Mouse (Mus musculus) frontal cortex, postnatal 10 days (tissue): ENCODE results near the gene Pitpnm3.

Experiments used
- DNase-seq, 2 experiments: peaks; one replicate each; pipeline ENCODE4 v3.0.0; 2022; ENCODE audit warnings: low spot score in 2 of 2, mixed read lengths in 1 of 2

The Pitpnm3 gene

DNA sequence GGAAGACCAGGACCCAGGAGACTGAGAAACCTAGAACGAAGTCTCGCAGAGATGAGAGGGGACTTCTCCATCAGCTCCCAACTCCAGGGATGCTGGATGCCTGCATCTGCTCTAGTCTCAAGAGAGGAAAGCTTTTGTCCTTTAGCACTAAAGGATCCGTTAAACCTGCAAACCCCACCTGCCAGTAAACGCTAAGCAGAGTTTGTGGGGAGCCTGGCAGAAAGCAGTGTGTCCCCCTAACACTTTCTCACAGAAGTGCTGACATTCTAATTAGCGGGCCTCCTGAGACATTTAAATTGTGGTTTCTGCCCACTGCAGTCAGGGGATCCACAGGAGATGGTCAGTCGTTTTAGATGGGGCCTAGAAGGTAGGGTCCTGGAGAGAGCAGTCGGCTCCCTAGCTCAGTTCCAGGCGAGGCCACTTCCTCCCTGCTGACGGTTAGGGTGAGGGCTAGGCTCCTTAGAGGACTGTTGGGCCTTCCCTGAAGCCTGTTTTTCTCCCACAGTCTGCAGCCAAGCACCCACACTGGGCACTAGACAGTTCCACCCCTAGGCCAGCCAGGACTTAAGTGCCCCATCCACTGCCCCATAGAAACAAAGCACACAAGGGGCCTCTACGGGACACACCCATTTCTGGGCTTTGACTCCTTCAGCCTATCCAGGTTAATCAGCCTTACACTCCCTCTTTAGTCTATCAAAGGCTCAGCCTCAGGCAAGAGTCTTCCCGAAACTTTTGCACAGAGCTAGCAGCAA, 829 bp upstream of the Pitpnm3 start:
- no peak for DNase-seq

DNA sequence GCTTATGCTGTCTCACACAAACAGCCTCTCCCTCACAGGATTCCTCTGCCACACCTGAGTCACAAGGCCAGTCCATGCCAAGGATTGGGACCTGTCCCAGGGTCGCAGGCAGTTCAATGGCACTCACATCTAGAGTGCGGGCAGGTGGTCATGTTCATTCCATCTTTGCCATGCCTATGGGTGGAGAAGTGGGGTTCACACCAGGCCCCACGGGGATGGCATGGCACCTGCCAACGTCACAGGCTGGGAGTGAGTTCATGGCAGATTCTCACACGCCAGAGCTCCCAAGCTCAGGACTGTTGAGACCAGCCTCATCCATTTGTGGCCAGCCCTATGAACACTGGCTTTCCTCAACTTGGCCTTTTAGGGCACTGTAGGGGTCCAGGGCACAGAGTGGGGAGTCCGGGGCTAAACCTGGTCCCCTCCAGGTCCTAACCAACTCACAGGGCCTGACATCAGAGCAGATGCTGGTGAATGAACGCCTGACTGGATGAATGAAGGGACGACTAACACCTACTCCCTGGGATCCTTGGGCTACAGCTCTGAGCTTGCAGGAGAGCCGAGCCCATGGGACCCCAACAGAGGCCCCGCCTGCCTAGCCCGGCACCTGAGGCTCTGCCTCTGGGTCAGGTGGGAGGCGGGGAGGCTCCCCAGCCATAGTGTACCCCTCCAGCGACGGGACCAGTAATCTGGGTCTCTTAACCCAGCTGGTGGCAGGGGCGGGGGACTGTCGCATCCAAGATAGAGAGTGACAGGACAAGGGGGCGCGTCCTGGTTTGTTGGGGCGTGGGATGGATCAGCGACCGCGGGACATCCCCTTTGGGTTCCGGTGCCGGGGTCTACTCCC, 819 bp downstream of the Pitpnm3 start:
- DNase-seq: no peak

DNA sequence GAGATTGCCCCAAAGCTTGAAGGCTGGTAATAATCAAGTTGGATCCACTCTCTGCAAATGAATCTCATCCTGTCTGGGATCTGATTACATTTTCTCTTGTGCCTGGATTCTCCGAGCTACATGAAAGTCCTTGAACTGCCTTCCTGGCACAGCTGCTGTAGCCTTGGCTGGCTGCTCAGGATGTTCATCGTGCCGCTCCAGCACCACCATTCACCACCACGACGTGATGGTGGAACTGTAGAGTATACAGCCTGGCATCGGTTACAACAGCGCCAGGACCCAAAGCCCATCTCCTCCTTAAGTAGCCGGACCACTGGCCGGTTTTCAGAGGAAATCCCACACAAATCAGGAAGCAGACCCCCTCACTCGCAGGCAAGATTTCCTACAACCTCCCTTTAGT, 2.5 kb downstream of the Pitpnm3 start:
- no peak for DNase-seq

DNA sequence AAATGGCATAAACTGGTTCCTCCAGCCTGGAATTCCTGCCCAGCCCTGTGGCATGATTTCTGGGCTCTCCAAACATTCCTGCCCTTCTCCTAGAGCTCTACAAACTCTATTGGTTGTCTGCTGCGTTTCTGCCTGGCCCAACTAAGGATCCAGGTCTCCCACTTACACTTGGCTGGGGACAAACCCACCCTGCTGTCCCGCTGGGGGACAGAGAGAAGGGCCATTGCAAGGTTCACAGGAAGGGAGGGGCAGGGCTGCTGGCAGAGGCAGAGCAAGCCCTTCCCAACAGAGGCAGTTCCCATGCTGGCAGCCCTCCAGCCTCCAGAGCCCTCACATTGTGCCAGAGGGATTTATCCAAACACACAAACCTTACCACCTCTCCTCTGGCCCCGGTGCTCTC, 3.3 kb downstream of the Pitpnm3 start:
- DNase-seq: no peak

DNA sequence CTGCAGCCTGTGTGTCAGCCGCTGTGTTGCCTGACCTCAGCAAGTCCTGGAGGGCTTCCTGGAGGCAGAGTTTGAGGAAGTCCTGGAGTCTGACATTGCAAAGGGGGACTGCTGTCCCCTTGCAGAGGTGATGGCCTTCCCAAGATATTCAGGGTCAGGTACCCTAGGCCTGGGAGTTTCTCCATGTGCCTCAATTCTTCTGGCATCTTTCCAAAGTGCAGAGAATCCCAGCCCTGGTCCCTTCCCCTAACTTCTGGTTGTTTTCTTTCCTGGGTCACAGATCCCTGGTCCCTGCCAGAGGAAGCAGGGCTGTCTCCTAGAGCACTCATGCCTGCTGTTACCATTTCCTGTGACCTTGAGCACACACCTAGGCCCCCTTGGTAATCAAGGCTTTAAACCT, 3.9 kb downstream of the Pitpnm3 start:
- DNase-seq: no peak

DNA sequence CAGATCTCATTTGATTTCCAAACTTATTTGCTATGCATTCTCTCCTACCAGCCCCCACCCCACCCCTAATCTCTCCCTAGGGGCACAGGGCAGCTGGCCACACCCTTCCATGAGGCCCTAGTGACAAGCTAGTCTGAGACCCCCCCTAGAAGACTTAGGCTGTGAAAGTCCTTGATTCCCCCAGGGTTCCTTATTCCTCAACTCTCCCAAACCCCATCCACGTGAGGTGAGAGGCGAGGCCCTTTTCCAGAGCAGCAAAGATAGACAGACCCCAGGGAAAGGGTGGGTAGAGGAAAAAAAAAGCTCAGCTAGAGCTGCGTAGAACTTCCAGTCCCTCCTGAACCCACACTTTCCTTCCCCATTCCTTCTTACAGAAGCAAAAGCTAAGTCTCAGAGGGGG, 4.7 kb downstream of the Pitpnm3 start:
- no peak for DNase-seq

DNA sequence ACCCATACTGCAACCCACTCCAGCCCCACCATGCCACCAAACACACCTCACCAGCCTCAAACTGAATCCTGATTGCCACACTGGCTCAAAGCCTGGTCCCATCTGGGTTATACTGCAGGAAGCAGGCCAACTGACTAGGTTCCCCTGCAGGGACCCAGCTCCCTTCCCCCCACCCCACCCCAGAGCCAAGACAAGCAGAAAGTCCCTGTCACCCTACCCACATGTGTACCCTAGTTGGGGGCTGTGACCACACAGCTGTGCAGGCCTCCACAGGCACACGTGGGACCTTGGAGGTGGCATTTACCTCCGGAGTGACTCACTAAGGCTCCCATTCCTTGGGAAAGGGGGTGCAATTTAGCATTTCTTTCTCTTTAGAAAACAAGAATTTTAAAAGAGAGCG, 5.1 kb downstream of the Pitpnm3 start:
- no peak for DNase-seq

DNA sequence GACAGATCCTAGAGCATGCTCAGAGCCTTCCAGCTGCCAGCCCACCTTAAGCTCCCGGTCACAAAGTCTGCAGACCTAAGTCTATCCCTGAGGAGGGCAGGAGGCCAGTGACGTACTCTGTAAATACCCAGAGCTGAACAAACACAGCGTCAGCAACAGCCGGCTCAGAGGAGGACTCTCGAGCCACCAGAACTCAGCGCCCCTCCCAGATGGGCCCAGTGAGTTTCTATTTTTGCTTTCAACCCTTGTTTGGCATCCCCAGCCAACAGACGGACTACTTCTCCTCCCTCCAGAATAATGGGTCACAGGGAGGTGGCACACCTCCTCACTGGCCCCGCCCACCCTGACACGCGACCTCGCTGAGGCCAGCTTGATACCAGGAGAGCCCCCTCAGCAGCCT, 5.6 kb downstream of the Pitpnm3 start:
- no peak for DNase-seq

DNA sequence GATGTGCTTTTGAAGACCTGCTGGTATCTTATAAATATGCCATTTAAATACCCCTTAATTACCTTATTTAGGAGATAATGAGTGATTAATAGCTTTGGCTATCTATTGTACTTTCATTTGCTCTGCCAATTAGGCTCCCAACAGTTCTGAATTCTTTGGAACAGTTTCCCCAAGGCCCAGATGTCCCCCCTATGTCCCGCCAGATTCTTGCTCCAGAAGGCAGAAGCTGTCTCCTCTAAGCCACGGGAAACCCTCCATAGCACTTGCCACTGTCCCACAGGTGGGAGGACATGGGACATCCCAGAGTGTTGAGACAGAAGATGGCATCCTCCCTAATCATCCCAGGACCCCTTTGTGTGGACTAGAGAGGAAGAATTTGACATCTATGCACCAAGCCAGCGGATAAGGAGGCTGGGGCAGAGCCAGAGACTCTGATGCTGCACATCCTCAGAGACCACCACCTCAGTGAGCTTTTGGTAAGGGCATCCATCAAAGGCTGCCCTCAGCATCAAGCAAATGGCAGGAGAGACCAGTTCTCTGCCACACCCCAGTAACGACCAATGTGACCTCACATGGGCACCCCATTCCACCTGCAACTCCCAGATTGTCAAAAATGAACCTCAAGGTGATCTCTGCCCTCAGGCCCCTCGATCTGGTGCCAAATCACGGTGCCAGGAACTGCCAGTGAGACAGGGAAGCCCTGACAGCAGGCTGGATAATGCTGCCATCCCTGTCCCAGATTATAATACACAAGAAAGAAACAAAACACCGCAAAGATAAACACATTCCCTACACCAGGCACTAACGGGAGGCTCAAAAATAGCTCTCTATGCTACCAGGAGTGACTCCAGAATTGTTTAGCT, 6.3 kb downstream of the Pitpnm3 start:
- DNase-seq: no peak

DNA sequence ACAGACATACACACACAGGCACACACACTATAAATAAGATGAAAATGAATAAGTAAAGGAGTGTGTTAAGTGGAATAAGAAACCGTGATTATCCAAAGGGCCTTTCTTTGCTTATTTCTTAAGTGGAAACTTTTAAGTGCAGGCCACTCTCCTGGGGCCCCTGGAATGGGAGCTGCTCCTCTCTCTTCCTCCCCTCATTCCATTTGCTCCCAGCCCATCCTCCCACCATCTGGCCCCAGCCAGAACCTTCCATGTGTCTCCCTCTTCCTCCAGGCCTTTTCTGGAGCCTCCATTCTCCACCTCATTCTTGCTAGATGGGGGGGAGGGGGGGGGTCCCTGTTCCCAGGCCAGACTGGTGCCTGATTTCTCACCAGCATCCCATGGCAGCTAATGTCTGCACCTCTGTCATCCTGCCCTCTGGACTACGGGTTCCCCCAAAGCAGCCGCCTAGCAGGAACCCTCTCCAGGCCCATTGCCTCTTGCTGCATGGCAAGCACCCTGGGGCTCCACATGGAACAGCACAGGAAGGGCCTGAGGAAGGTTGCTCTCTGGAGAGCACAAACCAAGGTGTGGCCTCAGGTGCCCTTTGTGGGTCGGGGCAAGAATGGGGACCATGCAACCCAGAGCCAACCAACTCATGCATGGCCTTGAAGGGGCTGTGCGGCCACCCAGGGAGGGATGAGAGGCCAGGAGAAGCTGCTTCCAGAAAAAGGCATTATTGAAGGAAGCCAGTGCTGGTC, 8.0 kb downstream of the Pitpnm3 start:
- DNase-seq: no peak

DNA sequence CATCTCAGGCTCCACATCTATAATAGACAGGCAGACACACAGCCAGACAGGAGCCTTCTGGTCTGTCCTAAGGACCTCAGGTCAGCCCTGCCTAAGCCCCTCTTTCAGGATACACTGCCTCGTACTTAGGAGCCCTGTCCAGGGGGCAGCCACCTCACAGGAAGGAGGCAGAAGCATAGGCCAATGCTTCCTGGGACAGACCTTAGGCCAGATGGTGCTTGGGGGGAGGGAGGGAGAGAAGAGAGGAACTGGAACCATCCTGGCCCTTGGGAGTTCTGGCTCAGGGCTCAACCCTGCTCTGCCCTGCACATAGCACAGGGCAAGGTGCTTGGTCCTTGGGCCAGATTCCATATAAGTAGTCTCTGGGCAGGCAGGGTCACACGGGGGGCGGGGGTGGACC, 9.8 kb downstream of the Pitpnm3 start:
- no peak for DNase-seq

DNA sequence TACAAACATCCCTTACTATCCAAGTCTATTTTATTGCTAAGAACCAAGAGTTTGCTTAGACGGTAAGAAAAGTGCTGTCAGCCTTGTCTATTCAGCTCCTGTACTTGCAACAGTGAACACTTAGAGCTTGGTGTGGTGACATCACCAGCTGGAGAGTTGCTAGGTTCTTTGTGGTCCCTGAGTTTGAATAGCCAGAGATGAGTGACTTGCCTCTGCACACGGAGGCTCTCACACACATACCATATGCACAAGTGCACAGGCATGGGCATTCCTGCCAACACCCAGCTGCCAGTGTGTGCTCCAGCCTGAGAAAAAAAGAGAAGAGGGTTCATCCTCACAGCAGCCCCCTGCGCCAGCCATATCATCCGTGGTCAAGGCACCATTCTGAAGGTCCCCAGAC, 12.0 kb downstream of the Pitpnm3 start:
- DNase-seq: no peak

DNA sequence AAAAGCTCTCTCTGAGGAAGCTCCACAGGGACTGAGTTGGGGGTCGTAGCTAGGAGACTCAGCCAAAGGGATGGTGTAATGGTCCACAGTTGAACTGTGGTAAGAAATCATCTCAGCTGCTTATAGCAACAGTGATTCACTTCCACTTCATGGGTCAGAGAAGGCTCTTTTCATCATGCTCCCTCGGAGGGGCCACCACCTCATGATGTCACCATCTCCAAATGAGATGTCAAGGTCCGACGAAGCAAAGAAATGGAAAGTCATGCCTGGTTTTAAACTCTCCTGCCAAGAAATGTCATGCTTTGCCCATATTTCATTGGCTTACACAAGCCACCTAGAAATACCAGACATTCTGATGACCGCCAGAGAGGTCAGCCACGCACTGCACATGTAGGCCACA, 15.2 kb downstream of the Pitpnm3 start:
- DNase-seq: no peak

DNA sequence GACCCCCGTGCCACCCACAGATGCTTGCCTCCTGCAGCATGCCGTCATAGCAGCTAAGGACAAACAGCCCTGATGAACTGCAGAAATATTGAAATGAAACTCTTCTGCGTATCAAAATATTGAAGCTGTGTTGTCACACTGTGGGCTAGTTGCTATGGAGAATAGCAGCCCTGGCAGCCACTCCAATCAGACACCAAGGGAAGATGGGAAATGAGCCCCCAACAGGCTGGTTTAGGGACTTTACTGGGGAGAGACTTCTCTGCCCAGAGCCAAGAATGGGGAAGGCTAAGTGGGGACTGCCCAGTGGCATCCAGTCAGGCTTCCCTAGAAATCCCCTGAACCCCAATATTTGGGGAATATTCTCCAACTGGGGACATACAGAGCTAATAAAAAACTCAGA, 16.9 kb downstream of the Pitpnm3 start:
- no peak for DNase-seq

DNA sequence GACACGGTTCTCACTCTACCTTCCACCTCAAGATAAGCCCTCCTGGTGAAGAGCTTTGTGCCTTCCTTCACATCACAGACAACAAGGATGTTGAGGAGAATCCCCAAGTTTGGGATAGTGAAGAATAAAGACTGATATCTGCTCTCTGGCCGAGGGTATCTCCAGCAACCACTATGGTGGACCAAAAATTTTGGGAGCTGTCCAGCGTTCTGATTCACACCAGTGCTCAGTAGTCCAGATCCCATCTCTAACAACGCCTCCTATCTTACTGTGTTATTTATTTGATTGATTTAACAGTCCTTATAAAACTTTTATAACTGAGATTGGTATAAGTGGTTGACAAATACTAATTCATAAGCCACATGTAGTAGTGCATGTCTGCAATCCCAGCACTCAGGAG, 22.3 kb downstream of the Pitpnm3 start:
- no peak for DNase-seq

DNA sequence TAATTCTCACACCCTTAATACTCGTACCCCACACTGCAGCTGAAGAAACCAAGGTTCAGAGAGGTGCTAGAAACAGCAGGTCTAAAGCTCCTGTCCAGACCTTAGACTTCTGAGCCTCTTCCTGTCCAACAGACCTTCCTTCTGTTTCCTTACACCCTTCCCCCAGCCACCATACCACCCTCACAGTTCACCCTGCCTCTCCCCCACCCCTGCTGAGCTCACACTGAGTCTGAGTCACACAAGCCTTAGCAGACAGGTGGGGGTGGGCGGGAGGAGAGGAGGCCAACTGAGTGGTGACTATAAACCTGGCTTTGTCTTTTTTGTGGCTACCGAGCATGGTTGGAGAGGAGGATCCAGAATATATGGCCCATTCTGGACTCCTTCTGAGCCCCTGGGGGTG, 24.9 kb downstream of the Pitpnm3 start:
- DNase-seq: no peak

DNA sequence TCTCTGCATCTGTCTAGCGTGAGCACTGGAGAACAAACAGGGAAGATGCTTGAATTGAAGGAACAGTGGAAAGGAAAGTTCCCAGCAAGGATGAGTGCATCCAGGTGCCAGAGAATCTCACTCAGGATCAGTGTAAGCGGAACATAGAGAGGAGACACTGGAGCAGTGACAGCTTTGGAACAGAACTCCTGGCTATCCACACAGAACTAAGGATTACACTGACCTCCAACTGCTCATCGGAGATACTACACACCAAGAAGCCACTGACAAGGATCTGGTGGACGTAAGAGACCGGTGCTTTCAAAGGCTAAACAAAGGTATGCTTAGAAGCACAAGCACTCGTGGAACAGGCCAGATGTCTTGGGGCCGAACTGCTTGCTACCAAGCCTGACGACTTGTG, 31.4 kb downstream of the Pitpnm3 start:
- DNase-seq: no peak

DNA sequence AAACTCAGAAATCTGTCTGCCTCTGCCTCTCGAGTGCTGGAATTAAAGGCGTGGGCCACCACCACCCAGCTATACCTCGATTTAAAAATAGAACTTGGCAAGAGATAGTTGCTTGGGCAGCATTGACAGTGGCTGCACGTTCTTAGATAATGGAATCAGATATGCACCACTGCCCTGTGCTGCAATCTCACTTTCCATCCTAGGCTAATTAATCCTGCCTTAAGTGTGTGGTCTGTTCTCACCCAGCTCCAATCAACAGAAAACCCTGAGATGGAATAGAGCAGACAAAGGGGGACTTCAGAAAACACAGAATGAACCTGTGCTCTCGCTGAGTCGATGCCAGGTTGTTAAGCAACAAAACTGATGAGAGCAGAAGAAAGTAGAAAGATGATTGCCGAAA, 32.0 kb downstream of the Pitpnm3 start:
- no peak for DNase-seq

DNA sequence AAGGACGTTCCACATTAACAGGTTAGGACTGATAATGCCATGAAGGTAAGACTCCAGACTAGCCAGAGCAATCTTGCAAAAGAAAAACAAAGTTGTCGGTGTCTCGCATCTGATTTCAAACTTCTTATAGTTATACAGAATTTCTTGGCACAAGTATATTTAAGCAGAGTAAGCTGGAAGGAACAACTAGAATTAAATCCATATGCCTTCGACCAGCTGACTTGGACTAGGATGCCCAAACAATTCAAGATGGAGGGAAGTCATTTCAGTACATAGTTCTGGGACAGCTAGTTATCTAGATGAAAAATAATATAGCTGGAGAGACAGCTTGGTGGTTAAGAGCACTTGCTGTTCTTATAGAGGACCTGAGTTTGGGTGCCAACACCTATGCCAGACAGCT, 34.6 kb downstream of the Pitpnm3 start:
- no peak for DNase-seq

DNA sequence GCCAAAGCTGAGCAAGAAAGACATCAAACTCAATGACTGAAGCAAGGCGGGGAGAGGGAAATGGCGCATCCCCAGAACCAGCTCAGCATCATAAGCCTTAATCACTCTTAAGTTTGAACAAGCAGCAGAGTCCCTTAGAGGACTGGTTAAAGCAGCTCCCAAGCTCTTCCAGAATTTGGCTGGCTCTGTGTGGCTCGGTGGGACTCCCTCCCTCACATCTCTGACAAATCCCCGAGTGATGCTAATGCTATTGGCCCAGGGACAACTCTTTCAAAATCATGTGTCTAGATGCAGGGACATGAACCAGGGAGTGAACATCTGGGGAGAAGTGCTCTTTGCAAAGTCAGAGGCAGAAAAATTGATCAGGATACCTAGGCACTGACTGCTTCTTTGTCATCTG, 36.4 kb downstream of the Pitpnm3 start:
- DNase-seq: no peak

DNA sequence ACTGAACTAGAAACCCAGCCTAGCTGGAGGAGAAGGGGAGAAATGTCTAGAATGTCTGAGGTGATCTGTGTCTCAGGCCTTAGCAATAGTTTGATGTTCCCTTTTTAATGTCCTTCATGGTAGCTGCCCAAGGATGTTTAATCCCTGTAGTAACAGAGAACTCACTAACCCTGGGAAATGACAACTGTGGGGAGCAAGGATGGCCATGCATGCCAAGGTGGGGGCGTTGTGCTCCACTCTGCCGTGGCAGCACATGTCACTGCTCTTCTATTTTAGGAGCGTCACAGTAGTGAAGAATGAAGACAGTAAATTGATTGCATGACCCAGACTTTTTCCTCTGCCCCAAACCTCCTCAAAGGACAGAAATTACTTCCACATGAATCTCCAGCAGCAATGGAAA, 37.6 kb downstream of the Pitpnm3 start:
- DNase-seq: no peak

DNA sequence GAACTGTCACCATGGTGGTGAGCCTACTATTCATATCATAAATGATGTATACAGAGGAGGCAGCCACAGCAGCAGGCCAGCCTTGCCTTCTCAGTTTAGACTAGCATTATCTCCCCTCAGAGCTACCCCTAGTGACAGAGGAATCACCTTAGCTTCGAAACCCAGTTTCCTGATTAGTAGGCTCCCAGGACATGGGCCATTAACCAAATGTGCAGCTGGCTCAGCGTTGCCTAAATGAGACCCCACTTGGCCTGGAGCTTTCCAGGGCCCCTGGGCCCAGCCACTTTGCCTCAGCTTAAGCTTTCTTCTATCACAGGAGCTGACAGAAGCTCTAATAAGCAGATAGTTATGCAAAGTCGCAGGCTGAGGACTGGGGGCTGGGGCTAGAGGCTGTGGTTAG, 39.6 kb downstream of the Pitpnm3 start:
- no peak for DNase-seq
